Mouse (Mus musculus) spleen, embryonic (tissue): Measurements from ENCODE around the gene Trip11.

ENCODE experiments used
- CTCF ChIA-PET: fragments of 350-600 bp; sonication (Branson Sonifier 250); formaldehyde crosslinking; loops from one replicate; lab custom pipeline; 2022; lab: Charles Lee

Gene Trip11

DNA sequence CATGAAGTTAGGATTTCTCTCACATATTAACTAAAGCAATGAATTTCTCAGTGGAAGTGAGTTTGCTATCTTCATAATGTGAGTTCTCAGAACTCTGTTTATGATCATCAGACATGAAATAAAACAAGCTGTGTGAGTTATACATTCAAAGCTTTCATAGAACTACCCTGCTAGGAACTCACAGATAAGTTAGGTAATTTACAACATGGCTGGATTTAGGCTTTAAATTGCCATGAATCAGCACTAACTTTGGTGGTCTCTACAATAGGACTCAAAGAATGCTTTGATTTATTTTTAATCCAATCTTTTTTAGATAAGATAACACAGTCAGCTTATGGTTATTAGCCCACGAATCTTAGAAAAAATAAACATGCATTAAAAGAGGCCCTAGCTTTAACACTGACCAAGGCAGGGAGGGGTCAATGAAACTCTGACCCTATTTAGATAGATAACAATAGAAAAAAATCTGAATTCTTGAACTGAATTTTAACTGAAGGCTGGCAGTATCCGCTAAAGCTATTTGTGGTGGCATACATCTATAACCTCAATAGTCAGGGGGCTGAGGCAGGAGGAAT lies 13.3 kb downstream of the Trip11 start:
- CTCF ChIA-PET: no interaction called here

DNA sequence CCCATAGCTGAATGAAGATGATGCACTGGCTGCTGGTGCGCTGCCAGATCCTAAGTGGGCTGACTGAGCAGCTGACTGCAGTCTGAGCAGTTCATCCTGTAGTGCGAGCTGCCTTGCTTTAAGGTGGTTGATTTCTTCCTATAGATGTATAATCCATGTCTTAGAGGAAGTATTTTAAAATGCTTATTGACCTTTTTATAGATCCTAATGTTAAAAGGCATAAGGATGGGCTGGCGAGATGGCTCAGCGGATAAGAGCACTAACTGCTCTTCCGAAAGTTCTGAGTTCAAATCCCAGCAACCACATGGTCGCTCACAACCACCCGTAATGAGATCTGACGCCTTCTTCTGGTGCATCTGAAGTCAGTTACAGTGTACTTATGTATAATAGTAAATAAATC lies 14.1 kb downstream of the Trip11 start:
- CTCF ChIA-PET: no interaction called here

DNA sequence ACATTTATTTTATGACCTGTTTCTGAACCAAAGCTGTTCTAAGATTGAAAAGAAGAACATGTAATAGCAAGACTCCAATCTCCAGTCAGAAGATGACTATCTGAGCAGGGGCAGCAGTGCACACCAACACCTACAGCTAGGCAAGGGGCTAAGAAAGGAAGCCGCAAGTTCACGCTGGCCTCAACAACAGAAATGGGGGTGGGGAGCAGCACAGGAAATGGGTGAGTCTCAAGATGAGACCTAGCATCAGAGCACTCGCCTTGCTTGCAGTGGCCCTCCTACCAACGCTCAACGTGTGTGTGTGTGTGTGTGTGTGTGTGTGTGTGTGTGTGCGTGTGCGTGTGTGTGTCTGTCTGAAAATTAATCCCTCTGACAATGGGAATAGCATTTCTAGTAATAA lies 16.0 kb downstream of the Trip11 start:
- CTCF ChIA-PET: no interaction called here

DNA sequence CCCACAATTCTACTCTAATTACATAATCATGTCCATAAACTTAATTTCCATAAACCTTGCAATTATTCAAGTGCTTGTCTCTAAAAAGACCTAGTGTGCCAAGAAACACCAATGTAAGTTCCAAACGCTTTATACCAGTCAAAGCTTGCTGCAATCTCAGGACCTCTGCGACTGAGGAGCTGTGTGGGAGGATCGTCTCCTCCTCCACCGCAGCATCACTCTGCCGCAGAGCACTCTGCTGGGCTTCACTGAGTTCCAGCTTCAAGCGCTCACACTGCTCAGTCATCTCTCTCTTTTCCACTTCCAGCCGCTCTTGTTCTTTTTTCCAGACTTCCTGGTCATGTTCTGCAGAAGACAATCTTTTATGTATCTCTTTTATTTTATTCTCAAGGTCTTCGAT lies 19.8 kb downstream of the Trip11 start:
- CTCF ChIA-PET: no interaction called here

DNA sequence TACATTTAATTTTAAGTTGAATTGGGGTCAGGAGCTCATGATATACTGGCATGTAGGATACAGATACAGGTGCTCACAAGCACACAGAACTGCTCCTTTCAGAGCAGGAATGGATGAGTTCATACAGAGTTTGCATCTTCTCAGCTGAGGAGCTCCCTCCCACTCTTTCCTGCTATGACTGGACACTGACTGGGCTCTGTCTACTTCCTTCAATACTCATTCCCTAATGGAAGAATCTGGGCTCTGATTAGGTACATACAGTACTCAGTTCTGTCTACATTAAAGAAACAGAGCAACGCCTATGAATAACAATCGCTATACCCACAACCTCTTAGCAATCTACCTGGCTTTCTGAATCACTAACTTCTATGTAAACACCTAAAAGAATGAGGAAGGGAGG lies 20.2 kb downstream of the Trip11 start:
- CTCF ChIA-PET: no interaction called here

DNA sequence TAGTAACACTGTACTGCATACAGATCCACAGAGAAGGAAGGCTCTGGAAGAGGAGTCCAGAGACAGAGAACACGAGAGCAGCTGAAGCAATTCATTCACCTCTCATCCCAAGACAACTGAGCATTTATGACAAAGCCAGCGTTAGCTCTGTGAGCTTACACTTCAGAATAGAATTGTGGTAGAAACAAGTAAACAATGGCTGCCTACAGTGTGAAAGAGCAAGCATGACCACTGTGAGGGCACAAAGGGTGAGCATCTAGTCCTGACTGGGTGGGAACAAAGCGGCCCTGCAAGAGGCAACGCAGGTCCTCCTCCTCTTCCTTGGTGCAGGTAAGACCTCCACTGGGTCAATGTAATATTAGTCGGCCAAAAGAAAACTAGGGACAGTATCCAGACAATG lies 22.0 kb downstream of the Trip11 start:
- CTCF ChIA-PET: interaction anchor here (0.7 kb wide), 1 partner anchor 745 kb away, joined by 3 read pairs; no protein-coding TSS in a partner anchor

DNA sequence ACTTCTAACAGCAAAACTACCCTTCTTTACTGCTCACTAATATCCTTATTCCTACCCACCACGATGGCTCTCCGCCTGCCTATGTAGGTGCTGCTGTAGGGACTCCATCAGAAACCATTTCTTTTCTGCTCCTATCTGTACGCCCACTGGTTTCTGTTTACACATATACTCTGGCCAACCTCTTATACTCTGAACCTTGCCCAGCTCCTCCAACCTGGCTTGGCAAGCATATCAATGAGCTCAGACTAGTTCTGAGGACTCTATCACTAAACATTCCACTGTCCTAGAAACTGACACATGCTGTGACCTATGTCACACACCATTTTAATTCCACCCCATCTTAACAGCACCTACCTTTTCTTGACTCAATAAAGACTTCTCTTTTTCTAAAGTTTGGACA lies 23.7 kb downstream of the Trip11 start:
- CTCF ChIA-PET: no interaction called here

DNA sequence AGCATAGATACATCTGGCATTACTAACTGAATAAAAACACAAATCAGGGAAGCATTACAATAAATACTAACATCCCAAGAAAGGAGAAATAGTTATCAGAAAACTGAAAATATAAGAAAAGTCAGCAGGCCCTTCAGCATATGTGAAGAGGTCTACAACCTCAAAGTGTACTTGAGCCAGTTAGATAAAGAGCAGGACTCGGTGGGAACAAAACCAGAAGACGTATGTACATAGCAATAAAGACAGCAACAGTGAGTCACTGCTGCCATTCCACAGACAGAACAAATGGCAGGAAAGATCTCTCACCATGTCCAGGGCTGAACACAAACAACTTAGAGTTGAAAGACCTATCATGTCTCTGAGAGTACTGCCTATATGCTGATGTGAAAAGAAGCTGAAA lies 24.8 kb downstream of the Trip11 start:
- CTCF ChIA-PET: no interaction called here

DNA sequence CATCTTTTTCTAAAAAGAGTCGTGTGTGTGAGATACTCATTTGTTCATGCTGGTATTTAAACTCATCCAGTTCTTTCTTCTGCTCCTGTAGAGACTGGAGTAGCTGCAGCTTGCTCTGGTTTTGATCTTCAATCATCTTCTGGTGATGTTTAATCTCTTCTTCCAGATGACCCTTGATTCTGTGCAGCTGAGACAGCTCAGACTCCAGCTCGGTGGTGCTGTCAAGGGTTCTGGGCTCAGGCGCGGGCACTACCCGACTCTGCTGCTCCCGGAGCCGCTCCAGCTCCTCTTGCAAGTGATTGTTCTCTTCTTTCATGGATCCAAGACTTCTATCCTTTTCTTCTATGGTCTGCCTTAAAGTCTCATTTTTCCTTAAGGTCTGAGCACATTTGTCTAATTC lies 28.1 kb downstream of the Trip11 start:
- CTCF ChIA-PET: no interaction called here

DNA sequence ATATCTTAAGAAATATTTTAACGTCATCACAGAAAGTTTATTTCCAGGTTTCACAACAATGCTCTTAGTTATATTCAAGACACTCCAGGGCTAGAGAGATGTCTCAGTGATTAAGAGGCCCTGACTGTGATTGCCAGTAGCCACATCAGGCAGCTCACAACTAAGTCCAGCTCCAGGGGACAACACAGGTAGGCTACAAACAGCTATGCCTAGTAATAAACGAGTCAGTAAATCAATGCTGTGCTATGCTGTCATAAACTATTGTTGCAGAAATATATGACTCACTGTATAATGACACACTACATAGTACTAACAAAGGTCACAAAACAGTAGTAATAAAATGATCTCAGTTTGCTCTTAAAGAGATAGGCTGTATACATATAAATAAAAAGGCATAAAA lies 36.7 kb downstream of the Trip11 start:
- CTCF ChIA-PET: no interaction called here

DNA sequence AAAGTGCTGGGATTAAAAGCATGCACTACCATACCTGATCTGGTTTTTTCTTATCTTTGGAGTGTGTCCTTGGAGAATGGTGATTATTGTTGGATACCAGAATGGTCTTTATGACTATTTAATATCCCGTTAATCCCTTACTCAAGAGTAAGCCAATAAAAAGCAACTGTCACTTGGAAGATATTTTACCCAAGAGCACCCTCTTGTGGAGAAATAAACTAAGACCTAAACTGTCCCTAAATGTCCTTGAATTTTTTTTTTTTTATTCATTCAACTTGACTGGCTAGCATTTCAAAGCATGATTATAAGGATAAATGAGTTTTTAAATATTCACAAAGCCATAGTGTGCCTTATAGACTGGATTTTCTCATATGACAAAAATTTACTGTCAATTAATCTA lies 38.0 kb downstream of the Trip11 start:
- CTCF ChIA-PET: no interaction called here

DNA sequence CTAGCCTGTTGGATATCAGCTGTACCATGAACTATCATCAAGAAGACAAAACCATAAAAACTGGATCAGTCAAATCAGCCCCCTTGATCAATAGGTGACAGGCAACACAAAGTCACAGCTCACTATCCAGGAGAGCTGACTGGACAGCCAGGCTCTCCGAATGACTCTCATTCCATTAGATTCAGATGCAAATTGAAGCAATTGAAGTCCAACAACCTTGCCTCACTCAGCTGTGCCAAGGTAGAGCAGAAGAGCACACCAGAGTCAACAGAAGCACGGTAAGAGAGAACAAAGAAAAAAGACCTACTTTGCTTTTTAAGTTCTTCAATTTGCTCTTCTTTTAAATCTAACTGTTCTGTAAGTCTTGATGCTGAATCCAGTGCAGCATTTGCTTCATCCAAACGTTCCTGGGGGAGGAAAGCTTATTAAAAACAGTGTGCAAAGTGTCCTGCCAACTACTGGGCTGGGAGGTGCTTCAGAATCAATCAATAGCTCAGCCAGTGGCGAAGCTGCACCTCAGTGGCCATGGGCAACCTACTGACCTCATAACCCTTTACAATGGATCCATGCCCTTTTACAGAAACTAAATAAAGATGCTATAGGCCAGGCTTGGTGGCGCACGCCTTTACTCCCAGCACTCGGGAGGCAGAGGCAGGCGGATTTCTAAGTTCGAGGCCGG lies 50.6 kb downstream of the Trip11 start:
- CTCF ChIA-PET: no interaction called here

DNA sequence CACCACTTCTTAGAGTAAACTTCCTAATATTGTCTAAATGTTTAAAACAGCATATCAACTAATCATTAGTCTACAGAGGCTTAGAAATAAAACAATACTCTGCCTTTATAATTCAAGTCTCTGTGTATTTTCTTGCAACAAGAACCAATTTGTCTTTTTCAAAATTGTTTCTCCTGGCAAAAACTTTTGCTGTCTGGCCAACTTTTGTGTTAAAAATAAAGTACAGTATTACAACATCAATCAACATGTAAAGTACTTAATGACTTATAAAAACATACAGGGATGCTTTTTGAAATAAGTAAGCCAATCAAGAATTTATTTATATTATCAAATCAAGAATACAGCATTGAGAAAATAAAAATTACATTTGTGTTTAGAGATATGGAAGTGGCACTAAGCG lies 52.8 kb downstream of the Trip11 start:
- CTCF ChIA-PET: no interaction called here

DNA sequence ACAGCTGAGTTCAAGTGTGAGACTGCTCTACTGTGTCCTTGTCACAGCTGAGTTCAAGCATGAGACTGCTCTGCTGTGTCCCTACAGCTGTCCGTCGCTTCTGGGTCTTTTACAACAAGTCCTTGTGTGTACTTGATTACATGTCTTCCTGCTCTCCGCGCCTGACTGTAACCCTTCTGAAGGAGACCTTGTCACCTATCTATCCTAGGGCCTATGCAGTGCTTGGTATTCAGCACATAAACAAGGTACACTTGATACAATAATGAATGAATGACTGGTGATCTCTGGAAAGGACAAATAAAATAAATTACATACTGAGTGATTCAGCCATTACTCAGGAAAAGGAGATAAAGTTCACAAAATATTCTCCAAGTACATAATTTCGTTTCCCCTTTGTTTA lies 55.1 kb downstream of the Trip11 start:
- CTCF ChIA-PET: no interaction called here

DNA sequence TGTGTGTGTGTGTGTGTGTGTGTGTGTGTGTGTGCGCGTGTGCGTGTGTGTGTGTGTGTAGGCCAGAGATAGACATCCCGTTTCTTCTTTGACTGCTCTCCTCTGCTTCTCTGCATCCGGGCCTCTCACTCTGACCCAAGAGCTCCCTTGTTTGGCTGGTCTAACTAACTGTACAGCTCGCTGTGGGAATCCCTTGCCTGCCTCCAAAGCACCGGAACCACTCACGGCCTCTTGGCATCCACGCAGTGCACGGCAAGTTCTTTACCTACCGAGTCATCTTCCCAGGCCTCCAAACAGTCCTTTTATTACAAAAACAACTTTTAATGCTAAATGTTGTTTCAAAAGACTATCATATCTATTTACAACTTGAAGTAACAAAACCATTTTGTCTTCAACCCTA lies 58.7 kb downstream of the Trip11 start:
- CTCF ChIA-PET: no interaction called here

DNA sequence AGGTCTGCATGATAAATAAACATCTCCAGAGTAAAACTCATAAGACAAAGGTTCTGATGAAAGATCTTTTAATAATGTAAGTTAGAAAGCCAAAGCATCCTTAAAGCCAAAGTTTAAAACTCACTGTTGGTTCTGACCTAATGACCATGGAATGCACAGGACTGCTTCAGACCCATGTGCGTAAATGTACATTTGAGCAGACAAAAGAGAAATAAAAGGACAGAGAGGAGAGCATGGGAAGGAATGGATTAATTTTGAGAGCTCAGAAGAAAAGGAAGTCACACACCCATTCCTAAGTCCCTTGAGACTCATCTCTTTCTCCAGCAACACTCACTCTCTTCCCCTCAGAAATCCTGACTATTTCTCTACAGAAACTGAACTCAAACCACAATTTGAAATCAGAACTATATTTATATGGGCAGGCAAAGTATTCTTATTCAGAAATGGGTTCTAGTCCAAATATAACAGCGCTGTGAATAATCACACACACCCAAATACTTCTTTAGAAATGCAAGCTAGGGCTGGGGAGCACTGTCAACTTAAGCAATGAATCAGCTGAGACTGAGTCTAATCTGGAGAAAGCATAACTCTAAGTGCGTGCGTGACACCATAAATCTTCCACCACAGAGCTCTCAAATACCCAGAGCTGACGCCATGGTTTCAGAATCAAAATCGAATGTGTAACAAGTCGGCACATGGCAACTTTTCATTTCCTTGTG lies 61.1 kb downstream of the Trip11 start:
- CTCF ChIA-PET: no interaction called here

DNA sequence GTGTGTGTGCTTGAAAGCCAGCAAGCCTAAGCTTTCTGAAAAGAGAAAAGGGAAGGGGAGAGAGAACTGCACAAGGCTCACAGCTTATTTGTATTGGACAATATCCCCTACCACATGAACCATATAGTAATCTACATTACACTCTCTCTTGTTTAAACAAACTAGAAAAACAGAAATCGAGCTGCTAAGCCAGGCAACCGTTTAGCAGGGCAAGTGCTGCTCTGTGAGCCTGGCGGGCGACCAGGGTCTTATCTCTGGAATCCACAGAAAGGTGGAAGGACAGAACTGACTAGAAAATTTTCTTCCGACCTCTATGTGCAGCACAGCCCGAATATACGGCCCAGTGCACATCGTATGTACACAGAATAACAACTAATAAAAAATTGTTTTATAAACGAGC lies 61.8 kb downstream of the Trip11 start:
- CTCF ChIA-PET: no interaction called here

DNA sequence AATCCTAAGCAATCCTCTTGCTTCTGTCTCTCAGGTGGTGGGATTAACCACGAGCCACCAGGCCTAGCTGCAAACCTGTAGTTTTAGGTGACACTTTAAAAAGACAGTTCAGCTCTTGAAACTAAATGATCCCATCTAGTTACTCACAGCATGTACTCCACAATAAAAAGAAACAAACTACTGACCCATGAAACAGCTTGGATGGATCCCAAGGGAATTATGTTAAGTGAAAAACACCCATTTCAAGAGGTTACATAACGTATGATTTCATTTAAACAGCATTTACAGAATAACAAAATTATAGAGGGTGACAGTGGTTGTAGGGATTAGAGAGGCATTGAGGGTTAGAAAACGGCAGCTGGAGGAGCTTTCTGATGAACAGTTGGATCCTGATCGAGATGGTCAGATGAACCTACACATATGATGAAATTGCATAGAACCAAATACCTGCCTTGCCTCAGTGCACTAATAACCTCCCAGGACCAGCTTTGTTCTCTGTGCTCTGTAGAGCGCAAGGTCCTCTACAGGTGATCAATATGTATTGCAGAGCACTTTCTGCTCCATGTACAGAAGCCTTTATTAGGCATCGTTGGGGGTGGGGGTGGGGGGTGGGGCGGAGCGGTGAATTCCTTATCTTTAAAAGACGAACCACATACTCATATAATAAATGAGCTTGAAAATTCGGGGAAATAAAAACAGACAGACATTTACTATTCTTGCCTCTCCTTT lies 76.4 kb downstream of the Trip11 start:
- CTCF ChIA-PET: no interaction called here

DNA sequence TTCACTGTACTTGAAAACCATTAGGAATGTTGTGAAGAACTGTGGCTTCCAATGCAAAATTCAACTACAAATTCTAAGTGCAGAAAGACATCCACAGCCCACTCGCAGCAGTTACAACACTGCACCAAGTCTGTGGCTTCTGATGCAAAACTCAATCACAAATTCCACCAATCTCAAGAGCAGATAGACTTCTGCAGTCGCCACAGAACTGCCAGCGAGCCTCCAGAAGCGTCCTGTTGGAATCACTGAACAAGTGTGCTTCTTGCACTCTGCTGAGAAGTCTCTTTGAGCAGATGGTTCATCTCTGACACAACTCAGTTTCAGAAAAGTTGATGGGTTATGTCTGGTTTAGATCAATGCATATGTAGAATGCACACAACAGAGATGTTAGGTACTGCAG lies 78.4 kb downstream of the Trip11 start:
- CTCF ChIA-PET: no interaction called here

DNA sequence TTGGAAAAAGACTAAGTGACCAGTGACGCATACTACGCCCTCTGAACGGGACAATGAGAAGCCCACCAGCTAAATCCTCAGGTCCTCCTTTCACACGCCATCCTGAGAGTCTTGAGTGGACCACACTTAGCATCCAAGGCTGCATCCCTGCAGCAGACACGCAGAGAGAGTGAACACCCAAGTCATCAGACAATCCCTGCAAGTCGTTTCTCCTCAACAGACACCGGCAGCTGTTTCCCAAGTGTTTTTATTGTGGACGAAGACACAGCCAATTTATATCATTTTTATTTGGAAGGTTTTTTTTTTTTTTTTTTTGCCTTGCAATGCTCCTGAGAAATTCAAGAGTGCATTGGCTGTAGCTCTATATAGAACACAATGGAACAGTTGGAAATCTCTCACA lies 79.3 kb downstream of the Trip11 start:
- CTCF ChIA-PET: no interaction called here

DNA sequence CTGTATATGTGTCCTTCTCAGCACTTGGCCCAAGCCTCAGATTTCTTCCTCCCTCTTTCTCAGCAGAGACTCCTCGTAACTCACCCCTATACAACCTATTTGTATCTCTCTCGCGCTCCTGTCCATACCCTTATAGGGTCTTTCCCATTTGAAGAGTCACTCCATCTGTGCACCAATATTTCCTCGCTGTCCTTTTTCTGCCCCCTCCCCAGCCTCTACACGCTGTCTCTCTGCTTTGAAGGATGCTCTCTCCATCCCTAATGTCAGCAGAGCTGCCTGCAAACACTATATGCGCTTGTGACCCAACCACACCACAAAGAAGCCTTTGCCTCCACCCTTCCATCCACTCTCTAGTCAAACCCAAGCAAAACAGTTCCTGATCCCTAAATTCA lies 80.0 kb downstream of the Trip11 start:
- CTCF ChIA-PET: no interaction called here
